Mouse (Mus musculus) lung, postnatal 0 days (tissue): Measurements from ENCODE around the gene Ptpra.

Experiments used
- CTCF ChIP-seq: IDR thresholded peaks from 2 replicates; pipeline ENCODE4 v1.5.1; 2016; ENCODE audit warnings: antibody characterized with exemption, mild to moderate bottlenecking
- EP300 ChIP-seq: IDR thresholded peaks from 2 replicates; pipeline ENCODE4 v1.6.1; 2016; ENCODE audit warnings: antibody characterized with exemption, mild to moderate bottlenecking, control low read depth

DNA sequence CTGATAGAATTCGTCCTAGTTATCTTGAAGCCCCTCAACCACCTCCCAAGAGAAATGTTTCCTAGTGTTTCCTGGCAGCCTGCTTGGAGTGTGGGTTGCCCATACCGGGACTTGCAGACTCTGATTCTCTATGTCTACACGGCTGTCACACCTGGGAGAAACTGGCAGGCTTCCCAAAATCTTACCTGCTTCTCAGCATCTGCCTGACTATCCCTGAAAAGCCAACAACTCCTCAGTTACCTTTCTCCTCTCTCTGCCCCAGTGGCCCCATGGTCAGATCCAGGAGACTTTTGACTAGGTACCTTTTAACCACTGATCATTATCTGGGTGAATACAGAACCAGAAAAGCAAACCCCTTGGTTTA lies 1.6 kb downstream of the Ptpra start:
- TF ChIP-seq CTCF (no peak), EP300 (no peak)
